Mouse (Mus musculus) liver, postnatal 0 days (tissue): ENCODE data around the gene Kirrel3.

Experiments
- CTCF ChIP-seq: sonication (generic); IDR thresholded peaks from 2 replicates; pipeline ENCODE4 v1.5.1; 2016; ENCODE audit warnings: antibody characterized with exemption, low read depth
- EP300 ChIP-seq: IDR thresholded peaks from 2 replicates; pipeline ENCODE4 v1.6.1; 2016; ENCODE audit warnings: antibody characterized with exemption, low read depth, mild to moderate bottlenecking

GRCm38 (mm10) chr9:35026311-35026710, 540.6 kb downstream of the Kirrel3 start:
- TF ChIP-seq CTCF: no peak
- TF ChIP-seq EP300: no peak
